Mouse (Mus musculus) liver, adult 2 months (tissue): ENCODE data around the gene Vps13d.

ENCODE experiments used
- CTCF ChIP-seq: fragments of 200-500 bp; IDR thresholded peaks from 2 replicates; pipeline ENCODE4 v1.5.1; 2011; ENCODE audit warnings: low read depth, low read length, control low read depth
- POLR2A ChIP-seq: fragments of 200-500 bp; IDR thresholded peaks from 2 replicates; pipeline ENCODE4 v1.6.1; 2011; ENCODE audit warnings: low read length, control low read depth; ENCODE audit not compliant: insufficient read depth; ENCODE audit errors: extremely low read depth

DNA sequence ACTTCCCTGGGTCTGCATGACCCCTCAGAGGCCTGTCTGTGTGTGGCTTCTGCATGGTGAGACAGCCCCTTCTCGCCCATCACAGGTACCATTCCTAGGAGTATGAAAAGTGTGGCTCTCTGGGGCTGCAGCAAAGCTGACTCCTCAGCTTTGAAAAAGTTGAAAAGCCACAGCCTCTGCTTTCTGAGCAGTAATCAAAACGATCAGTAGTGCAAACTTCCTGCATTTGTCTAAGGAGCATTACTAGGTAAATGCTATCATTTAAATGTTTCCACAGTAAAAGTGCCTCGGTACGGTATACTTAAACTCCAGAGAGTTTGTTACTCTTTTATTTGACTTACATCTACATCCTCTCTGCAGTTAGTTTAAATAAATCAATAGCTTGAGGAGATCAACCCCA lies 59.3 kb downstream of the Vps13d start:
- TF ChIP-seq CTCF: no peak
- TF ChIP-seq POLR2A: no peak
